Mouse (Mus musculus) thymus, postnatal 0 days (tissue): Measurements from ENCODE around the gene Ndel1. TPM values are rescaled to one million over a fixed set of nuclear protein-coding genes. Genes with fewer than 3 reads are reported as not detected.

Source experiments
- DNase-seq: peaks from one replicate; pipeline ENCODE4 v3.0.0-alpha.2; 2015; ENCODE audit warnings: low spot score
- polyA plus RNA-seq: library from polyadenylated mRNA; unstranded; fragments of >200 nt; fragmentation: Nextera tagmentation; extraction: Ambion mirVana; gene quantifications from 2 replicates; pipeline ENCODE4 v1.2.1, GENCODE M21; 2015

Gene Ndel1
- 57.1 and 60.3 TPM in 2 replicates for polyA plus RNA-seq

DNA sequence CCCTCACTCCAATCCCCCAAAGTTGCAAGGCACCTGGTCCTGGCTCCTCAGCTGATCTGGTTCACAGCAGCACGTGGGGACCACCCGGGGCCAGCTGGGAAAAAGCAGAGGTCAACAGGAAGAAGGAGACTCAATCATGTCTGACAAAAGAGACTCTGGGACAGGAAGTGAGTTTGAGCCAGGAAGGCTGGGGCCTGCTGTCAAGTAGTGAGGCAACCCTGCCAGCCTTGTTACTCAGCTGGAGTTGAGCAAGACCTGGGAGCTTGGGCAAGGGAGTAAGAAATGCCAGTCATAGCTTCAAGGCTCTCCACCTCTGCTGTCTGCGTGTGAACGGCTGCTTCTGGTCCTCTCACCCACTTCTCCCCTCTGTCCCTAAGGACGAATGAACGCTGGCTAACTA is at the start of gene Ndel1:
TSS of gene Ndel1 (minus strand) at position 111 of the 400 bp plus-strand sequence.
- peak; percentile 25 for DNase-seq

DNA sequence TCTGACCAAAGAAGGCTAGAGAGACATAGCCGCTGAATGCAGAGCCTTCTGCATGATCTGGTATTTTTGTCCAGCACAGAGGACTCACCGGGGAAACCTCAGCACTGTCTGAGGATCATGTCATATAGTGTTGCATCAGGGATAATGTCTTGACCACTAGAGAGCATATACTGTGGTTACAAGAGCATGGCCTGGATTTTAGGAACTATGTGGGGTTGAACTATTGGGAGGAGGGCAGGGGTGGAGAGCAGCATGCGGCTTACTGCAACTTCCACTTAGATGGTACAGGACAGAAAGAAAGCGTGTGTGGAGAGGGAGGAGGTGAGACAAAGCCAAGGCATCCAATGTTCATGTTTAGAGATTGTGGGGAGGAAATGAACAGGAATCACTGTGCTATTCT is 42.9 kb upstream of the Ndel1 start:
- DNase-seq, result no peak

DNA sequence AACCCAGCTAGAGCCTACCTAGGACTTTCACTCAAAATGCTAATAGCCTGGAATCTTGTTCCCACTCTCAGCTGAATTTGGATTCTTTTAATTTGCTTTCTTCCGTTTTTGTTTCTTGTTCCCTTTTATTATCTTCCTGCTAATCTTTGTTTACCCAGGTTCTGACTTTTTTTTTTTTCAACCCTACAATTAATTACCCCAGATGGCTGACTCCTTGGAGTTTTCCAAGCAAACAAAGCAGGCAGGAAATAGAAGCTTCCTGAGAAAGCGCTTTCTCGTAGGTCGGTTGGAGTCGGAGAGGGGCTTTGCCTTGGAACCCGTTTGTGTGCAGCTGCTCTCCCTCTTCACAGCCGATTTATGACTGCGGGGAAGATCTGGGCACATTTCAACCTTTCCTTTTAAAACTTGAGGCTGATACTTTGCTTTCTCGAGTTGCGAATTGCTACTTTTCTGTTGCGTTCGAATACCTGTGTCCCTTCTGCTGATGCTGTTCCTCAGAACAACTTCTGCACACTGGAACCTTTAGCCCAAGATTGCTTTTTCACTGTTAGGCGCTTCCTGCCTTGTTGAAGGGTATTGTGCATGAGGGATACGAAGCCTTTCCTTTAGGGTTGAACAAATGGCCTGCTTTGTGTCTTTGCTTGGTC is 40.0 kb upstream of the Ndel1 start:
- no peak for DNase-seq

DNA sequence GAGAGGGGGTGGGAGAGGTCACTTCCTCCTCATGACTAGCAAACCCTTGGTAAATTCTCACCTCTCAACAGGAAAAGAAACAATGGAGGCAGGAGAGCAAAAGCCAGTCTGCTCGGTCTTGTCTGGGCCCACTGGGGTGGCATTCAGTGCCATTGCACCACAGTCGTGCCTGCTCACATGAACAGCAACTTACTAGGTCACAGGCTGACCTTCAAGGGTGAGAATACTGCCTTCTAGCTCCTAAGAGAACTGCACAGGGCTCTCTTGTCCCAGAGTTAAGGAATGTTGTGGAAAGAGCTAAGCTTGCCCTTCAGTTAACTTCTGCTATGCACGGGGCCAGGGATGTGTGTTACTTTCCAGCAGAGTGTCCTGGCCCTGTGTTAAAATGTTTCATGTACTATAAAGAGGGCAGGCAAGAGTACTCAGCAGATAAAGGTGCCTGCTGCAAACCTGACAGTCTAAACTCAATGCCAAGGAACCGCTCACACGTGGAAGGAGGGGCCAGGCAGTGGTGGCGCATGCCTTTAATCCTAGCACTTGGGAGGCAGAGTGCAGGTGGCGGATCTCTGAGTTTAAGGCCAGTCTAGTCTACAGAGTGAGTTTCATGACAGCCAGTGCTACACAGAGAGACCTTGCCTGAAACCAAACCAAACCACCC is 37.3 kb upstream of the Ndel1 start:
- DNase-seq, result peak; percentile 52

DNA sequence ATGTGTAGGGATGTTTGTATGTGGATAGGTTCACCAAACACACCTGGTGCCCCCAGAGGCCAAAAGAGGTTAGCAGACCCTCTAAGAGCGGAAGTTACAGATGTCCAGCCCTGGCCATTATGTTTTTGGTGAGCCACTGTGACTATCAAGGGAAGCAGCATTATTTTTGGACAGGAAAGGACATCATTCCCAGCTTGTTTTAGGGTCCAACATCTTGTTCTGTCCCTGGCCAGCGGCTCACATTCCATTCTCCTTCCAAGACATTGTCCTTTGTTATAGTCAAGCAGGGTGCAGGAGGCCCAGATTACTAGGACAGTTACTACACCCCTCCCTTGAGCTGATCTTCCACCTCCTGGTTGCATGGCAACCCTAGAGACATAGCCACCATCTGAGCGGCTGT is 35.6 kb upstream of the Ndel1 start:
- no peak for DNase-seq

DNA sequence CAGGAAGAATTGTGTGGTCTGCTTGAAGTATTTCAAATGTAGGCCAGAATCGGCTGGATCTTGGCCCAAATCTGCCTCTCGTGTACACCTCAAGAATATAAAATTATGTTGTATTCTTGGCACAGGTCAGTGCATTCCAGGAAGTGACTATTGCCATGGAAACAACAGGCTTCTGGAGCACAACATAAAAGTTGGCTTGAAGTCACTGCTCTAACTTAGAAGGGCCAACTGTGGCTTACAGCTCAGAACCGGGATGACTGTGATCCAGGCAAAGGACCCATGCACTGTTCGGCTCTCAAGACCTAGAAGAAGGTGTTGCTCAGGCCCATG is 34.8 kb upstream of the Ndel1 start:
- DNase-seq, result no peak

DNA sequence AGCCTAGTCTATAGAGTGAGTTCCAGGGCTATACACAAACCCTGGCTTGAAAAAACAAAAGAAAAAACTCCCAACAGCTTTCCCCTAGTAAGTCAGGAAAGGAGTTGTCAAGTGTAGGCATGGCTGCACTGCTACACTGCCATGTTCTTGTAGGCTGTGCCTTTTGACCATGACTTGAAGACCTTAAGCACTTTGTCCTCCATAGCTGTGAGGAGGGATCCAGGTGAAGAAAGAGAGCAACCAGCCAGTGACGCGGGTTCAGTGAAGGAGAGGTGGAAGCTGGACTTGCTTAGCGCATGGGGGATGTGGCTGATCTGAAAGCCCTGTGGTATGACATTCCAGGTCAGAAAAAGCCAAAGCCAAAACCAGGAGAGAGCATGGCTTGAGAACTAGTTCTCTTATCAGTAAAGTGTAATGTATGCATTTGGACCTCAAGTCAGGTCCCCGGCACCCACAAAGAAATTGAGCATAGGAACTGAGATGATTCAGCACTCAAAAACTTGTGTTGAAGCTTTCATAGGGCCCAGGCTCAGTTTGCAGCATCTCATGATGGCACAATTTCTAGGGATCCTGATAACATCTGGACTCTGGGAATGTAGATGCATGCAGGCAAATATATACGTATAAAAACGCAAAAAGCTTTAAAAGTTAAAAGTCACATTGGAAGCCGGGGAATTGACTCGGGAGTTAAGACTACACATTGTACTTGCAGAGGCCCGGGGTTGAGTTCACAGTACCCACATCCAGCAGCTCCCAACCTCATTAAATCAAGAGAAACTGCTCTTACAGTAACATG is 34.2 kb upstream of the Ndel1 start:
- DNase-seq, result no peak

DNA sequence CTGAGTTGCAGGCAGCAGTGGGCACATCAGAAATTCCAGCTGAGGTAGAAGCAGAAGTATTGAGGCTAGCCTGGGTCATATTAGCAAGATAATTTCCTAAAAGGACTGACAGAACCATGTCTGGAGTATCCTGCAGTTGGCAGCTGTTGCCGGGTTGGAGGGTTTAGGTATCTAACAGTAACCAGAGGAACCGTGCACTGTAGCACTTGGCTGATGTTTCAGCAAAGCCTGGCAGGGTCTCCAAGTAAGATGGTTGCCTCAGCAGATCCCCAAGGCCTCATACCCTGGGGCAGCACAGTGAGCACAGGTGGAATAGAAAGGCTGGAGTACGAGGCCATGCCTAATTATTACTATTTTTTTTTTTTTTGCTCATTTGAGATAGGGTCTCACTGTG is 33.5 kb upstream of the Ndel1 start:
- DNase-seq, result no peak

DNA sequence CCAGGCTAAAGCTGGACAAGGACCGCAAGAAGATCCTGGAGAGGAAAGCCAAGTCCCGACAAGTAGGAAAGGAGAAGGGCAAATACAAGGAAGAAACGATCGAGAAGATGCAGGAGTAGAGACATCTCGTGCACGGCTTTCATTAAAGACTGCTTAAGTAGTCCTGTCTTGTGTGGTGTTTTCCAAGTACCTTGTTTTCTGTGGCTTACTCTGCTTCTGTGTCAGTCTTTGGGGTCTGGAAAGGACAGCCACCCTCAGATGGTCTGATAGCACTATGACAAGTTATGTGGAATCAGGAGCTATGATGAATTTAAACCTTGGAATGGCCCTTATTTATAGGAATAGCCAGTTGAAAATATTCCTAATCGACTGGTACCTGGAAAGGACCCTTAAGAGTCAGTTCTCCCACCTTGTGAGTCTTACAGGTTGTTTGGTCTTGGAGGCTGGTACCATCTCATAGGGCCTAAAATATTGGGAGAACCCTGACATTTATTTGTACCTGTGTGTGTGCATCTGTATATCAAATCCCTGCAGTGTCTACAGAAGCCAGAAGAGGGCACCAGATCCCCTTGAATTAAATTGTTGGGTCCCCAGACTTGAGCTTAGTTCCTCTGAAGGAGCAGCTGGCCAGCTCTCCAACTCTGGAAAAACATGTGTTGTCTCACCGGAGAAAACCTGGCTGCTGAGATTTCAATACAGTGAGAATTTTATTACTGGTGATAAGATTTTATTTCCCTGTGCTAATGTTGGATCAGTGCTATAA is 32.9 kb upstream of the Ndel1 start:
- DNase-seq, result peak; percentile 77

DNA sequence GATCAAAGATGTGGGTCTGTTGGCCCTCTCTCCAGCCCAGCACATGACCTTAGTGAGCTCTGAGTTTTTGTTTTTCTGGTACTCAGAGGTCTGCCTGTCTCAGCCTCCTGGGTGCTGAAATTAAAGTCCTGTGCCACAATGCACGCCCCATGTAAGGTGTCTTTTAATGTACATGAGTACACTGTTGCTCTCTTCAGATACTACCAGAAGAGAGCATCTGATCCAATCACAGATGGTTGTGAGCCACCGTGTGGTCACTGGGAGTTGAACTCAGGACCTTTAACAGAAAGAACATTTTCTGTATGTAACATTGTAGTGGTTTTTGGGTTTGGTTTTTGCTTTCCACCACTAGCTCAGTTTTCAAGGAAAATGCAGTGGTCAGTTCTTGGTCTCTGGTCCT is 32.1 kb upstream of the Ndel1 start:
- no peak for DNase-seq

DNA sequence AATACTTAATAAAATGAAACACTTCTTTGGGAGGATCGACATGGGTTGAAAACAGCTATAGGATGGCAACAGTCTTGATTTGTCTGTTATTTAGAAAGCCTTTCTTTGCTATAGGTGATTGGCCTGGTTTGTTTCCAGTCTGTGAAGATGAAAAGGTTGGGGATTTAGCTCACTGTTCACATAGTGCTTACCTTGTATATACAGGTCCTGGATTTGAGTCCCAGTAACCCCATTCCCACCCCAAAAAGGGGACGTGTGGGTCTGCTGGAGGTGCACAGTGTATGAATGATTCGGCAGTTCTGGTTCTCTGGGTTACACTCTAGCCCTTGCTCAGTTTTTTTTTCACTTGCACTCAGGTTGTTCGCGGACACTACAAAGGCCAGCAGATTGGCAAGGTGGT is 31.2 kb upstream of the Ndel1 start:
- DNase-seq, result no peak

DNA sequence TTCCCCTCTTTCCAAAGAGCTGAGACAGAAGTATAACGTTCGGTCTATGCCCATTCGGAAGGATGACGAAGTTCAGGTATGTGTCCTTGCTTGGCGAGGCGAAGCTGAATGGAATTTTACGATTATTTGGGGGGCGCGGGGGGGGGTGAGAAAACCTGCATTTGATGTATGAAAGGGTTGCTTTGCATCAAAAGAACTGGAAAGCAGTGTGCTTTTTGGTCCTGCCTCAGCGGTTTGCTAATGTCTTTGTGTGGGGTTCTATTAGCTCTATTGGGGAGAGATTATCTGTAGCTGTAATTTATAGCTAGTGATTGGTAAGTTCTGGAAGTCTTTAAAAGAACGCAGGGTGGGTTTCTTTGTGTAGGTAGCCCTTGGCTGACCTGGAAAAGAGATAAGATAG is 30.7 kb upstream of the Ndel1 start:
- DNase-seq, result no peak

DNA sequence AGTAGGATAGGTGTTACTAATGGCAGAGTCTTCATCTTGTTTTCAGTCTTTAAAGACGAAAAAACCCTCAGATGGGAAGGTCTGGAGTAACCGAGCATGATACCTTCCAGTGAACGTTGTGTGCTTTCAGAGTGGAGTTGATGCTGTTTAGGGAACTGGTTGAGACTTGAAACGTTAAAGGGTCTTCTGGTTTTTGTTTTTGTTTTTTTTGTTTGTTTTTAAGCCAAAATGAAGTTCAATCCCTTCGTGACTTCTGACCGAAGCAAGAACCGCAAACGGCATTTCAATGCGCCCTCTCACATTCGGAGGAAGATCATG is 30.3 kb upstream of the Ndel1 start:
- DNase-seq, result no peak

DNA sequence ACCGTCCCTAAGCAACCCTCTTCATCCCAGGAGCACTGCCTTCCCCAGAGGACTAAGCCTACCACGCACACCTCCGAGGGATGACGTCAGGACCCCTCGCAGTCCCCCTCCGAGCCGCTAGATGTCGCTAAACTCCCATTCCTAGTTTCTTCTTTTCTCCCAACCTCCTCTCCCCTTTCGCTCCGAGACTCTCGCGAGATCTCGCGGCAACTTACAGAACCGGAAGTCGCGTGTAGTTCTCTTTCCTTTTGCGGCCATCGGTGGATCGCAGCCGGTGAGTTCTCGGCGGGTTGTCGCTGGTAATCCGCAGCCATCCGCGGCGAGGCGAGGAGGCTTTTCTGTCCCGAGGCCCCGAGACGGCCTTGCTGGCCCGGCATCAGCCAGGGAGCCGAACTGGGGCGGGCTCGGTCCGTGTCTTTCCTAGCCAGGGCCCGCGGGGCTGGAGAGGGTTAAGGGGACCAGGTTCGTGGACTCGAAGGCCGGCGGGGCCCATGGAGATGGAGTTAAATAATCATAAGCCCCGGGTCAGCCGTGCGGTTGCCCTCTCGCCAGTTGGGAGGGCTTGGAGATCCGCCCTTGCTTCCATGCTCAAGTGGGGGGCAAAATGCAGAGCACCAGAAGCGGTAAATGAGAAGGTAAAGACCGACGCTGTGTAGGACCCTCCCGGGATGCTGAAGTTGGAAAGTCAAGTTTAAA is 29.8 kb upstream of the Ndel1 start, which contains the start of gene Rpl26:
TSS of gene Rpl26 (plus strand) at position 233 of the 696 bp plus-strand sequence.
- DNase-seq, result peak; percentile 99

DNA sequence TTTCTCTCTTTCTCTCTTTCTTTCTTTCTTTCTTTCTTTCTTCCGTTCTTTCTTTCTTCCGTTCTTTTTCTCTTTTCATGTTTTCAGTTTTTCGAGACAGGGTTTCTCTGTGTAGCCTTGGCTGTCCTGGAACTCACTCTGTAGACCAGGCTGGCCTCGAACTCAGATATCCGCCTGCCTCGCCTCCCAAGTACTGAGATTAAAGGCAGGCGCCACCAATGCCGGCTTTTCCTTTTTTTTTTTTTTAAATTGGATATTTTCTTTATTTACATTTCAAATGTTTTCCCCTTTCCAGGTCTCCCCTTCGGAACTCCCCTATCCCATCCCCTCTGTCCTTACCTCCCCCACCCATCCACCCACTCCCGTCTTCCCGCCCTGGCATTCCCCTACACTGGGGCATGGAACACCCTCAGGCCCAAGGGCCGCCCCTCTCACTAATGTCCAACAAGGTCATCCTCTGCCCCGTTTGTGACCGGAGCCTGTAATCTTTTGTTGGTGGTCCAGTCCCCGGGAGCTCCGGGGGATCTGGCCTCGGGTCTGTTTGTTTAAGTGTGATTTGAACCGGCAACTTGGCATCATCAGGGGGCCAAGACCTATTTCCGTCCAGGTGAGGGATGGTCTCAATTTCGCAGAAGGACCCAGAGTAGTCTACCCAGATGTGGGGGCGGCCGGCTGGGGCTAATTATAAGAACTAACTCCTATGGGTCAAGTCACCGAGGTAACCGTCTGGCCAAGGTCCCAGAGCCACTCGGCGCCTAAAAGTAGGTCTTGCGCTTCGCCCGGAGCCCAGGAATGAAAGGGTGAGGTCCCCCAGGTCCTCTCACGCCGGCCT is 29.1 kb upstream of the Ndel1 start:
- DNase-seq, result peak; percentile 10

DNA sequence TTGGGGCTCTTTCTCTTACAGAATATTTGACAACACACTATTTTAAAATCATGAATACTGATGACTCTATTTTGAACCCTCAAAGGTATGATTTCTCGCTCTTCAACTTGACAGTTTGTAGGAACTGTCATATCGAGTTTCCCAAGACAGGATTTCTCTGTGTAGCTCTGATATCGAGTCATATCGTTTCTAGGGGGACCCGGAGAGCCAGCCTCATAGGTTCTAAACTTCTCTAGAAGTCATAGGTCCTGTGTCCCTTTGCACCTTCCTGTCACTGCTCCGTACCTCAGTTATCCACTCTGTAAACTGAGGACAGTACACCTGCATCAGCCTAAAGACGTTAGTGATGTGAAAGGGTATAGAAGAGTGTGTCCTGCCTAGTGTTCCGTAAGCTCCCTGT is 28.2 kb upstream of the Ndel1 start:
- no peak for DNase-seq

DNA sequence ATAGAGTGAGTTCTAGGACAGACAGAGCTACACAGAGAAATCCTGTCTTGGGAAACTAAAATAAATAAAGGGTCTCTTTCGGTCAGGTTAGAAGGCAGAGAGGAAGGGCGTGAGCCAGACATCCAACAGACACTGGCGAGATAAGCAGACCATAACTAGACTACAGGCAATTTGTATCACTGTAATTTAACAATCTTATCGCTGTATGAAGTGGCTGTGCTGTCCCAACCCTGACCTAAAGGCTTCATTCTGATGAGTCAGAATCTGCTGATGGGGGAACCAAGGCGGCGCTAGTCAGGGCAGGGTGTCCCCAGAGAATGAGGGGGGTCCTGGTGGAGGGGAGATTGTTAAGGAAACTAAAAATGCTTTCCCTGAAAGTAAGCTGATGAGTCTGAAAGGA is 27.1 kb upstream of the Ndel1 start:
- no peak for DNase-seq

DNA sequence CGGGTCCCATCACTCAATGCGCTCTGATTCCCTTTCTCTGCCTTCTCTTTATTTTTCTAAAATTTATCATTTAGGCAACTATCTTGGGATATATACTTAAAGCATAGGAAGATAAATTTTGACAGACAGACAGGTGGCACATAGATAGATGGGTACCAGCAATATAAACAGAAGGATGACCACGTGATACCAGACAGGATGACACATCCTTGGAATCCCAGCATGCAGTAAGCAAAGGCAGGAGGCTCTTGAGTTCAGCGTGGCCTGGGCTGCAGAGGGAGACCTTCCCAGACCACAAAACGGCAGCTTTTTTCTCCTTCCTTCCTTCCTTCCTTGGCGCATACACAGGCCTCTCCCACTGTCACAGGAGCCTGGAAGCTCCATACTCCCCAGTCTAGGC is 26.2 kb upstream of the Ndel1 start:
- no peak for DNase-seq

DNA sequence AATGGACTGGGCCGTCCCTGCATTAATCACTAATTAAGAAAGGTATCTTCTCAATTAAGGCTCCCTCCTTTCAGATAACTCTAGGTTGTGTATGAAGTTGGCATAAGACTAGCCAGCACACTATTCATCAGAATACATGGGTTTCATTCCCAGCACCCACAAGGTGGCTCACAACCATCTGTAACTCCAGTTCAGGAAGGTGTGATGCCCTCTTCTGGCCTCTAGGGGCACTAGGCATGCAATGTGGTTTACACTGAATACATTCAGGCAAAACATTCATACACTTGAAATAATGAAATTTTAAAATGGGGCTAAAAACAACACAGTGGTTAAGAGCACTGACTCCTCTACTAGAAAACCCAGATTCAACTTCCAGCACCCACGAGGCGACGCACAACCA is 25.5 kb upstream of the Ndel1 start:
- peak; percentile 47 for DNase-seq

DNA sequence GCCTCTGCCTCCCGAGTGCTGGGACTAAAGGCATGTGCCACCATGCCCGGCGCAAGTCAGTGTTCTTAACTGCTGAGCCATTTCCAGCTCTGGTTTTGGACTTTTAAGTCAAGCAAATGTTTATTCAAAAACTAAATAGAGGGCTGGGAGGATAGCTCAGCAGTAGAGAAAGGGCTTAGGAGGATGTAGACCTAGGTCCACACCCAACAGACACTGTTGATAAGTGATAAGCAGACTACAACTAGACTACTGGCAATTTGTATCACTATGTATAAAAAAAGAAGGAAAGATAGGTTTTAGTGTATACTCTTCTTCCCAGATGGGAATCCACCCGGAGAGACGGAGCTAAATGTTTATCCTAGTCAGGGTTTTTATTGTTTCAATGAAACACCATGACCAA is 24.6 kb upstream of the Ndel1 start:
- DNase-seq, result no peak
